Mouse (Mus musculus) kidney, postnatal 25 days (tissue): ENCODE data around the gene Dmbx1.

Experiments used
- DNase-seq, 2 experiments: peaks; one replicate each; pipeline ENCODE4 v3.0.0; 2021; ENCODE audit warnings: mixed read lengths in 2 of 2

Gene Dmbx1

DNA sequence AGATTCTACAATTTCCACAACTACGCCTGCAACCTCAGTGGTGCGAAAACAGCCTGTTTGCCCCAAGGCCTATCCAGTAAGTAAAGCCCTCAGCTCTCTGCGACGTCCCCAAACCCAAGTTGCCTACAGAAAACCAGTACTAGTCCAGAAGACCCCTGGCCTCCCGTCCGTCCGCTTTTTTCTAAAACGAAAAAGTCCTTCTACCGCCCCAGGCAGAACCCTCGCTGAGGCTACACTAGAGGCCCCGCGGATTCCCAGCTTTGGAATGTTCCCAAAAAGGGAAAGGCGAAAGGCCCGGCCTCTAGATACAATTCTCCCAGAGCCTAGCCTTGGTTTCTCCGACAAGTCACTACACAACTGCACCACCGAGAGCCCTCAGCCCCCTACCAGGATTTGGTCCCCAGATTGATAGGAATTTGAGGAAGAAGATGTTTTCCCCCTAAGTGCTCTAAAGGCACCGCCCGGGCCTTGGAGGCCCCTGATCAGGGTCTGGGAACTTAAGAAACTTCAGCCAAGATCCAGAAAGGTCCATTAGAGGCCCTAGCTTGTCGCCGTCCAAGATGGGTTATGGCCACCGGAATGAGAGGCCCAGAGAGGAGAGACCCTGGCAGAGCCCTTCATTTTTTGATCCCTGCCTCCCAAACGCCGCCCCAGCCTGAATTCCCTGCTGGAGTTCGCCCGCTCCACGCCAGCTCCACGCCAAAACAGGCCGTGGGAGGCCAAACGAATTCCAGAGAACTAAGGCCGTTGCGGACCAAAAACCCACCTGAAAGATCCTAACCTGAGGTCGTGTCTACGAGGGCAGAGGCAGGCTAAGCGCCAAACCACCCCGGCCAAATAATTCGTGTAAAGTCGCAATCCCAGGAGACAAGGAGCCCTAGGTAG lies 1.2 kb downstream of the Dmbx1 start:
- DNase-seq: peak in 1 of 2 experiments; percentile 2

DNA sequence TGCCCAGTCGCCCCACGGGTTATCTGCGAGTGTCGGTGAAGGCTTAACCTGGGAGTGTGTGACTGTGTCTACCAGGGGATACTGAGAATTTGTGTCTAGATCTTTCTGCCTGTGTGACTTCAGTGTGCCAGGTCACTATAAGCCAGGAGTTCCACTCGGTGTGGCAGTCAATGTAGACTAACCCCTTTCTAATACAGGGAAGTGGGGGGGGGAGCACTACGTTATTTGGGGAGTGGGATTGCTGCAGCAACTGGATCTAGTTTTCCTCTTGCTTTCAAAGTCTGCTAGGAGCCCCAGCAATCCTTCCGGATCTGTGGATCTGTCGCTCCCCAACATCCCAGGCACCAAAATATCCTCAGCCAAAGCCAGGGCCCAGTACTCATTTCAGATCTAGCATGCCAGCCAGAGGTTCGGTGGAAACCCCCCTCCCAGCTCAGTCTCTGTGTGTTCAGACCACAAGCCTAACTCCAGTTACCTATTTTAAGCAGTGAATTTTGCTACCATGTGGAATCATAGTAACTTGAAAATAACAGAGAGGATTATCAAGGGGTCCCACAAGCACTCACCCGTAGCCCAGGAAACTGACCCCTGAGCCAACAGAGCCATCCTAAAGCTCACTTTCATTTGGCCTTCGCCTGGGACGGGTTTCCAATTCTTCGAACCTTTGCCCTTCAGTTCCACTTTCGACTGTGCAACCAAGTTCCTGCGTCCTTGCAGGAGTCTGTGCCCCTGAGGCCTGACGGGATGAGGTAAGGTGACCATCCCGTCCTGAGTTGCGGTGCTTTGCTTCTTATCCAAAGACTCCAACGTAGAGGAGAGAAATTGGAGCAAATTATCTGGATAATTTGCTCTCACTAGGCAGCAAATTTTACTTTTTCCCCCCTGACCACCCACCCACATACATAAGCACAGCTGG lies 2.4 kb downstream of the Dmbx1 start:
- DNase-seq: no peak

DNA sequence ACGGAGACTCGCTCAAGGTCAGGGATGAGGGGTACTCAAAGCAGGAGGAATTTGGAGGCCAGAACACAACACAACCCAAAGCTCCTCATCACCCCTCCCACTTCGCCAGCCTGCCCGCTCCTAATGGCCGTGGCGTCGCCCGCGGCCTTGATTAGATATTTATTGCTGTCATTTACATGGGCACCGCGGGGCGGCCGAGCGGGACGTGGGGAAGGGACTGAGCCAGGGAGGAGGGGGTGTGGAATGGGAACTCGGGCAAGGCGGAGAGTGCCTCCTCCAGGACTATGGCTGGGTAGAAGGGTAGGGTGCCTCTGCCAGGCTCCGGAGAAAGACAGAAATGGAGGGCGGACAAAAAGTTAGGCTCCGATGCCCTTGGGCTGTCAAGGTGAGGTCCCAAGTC lies 3.1 kb downstream of the Dmbx1 start:
- no peak for DNase-seq

DNA sequence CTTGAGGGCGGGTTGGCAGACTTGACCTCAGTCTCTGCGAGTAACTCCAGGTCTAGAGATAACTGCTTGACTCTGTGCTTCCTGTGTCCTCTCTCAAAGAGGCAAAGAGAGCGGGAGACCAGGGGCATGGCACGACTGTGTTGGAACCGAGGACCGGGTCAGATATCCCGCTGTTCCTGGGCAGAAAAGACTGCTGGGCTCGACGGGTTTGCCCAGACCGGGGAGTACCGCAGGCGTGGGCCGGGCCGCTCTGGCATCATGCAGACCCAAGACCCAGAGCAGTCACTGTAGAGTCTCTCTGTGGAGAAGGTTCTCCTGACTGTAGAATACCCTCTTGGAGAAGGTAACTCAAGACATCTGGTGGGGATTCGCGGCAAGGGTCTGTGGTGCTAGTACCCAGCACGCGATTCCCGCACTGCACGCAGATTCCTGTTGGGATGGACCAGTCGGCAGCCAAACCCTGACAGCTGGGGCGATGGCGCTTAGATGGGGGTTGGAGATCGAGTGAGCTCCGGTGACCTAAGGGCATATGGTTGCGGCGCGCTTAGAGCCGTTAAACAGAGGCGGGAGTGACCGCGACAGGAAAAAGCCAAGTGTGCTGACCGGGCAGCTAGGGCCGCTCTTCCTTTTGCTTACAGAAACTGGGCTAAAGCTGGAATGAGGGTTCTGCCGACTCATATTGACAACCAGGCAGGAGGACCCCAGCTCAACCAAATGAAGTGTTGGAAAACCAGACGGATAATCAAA lies 3.7 kb downstream of the Dmbx1 start:
- DNase-seq: no peak

GRCm38 (mm10) chr4:115931556-115932088 lies 8.1 kb downstream of the Dmbx1 start:
- no peak for DNase-seq

GRCm38 (mm10) chr4:115927637-115928036 lies 12.1 kb downstream of the Dmbx1 start:
- DNase-seq: no peak

- DNase-seq: no peak
Measured at GRCm38 (mm10) chr4:115923262-115923880, 16.4 kb downstream of the Dmbx1 start.

DNA sequence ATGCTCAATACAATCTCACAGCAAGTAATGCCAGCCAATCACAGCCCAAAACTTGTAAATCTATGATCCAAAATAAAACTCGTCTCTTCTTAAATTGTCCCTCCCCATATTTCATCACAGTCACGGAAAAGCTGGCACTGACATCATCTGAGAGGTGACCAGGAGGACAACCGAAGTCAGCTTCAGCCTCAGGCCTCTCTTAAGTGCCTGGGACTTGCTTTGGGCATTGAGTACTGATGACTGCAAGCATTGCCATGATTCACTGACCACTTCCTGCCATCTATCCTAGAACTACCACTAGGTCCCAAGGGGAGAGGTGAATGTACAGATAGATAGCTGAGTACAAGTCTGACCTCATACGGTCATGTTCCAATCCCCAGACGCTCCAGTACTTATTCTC lies 17.0 kb downstream of the Dmbx1 start:
- DNase-seq: no peak

- DNase-seq: peak; percentile 39 to 72
Measured at GRCm38 (mm10) chr4:115919911-115920310, 19.8 kb downstream of the Dmbx1 start.

- DNase-seq: no peak
Measured at GRCm38 (mm10) chr4:115911586-115911985, 28.1 kb downstream of the Dmbx1 start.

GRCm38 (mm10) chr4:115908641-115909040 lies 31.1 kb downstream of the Dmbx1 start:
- peak; percentile 40 to 66 for DNase-seq

DNA sequence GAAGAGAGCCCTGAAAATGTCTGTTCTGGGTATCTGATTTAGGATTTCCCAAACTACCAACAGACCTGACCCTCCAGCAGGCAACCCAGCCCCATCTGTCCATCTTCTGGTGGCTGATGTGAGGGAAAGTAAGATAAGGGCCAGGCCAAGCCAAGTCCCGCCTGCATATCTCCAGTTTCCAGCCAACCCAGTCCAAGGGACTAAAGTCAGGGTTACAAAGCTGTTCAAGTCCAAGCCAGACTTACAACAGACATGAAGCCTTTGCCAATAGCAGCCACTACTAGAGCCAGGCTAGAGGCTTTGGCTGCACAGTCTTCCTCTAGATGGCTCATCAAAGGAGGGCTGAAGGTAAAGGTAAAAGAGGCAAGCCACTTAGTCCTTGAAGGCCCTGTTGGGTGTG lies 31.7 kb downstream of the Dmbx1 start:
- no peak for DNase-seq

DNA sequence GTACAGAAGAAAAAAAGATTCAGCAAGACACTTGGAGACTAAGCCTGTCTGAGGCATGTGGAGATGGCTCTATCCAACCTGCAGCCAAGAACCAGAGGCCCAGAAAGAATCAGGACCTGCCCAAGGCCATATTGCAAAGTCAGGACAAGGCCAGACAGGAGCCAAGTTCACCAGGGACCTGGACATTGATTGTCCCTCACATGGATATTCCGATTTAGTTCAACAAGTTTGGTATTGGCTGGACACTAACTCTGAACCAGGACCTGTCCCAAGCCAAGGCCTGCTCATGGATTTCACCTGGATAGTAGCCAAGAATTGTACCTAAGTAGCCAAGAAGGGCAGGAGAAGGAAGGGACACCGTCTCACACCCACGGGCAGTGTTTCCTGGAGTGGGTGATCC lies 32.9 kb downstream of the Dmbx1 start:
- DNase-seq: no peak

GRCm38 (mm10) chr4:115905701-115906100 lies 34.0 kb downstream of the Dmbx1 start:
- no peak for DNase-seq

GRCm38 (mm10) chr4:115904375-115904774 lies 35.4 kb downstream of the Dmbx1 start:
- peak in 1 of 2 experiments; percentile 14 for DNase-seq

- peak; percentile 73 to 90 for DNase-seq
Measured at GRCm38 (mm10) chr4:115902816-115903215, 36.9 kb downstream of the Dmbx1 start.

DNA sequence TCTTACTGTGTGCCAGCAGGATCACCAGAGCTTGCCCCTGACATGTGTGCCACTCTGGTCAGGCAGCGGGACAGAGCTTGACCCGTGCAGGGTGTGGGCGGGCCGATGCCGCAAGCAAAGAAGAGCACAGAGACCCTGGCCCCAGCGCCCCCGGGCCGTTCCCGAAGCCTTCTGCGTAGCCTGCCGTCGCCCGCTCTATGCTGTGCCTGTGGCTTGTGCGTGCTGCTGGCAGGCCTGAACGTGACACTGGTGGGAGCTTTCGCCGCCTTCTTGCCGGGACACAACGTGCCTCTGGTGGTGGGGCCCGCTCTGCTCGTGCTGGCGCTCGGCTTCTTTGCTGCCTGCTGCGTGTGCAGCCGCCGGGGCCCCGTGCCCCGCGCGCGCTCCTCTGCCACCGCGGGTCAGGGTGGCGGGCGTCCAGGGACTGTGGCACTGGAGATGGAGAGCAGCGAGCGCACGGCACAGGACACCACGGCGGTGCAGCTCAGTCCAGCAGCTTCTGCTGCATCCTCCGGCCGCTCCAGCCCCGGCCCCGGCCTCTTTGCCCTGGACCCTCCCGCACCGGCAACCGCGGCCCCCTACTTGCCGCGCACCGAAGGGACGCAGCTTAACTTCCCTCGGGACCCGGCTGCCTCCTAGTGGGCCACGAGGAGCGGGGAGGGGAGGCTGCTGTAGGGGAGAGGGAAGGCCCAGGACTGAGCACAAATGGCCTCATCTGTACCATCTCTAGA lies 41.7 kb downstream of the Dmbx1 start:
- no peak for DNase-seq

GRCm38 (mm10) chr4:115894281-115894680 lies 45.4 kb downstream of the Dmbx1 start:
- peak; percentile 69 to 77 for DNase-seq

DNA sequence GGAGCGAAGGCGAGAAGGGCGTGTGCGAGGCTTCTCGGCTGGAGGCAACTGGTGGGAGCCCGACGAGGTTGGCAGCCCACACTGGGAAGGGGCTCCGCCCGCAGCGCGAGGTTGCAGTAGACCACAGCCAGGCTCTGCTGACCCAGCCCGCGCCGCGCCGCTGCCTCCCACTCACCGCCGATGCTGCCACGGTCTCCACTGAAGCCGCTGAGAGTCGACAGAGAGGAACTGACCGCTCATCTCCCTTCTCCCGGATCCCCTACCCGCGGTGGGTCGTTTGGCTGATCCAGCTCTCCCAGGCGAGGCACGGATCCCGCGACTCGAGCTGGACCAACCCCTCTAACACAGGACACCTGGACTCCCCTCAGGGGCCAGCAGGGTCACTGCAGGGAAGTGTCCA lies 49.2 kb downstream of the Dmbx1 start, which contains the start of gene 6430628N08Rik:
TSS of gene 6430628N08Rik (plus strand) at position 113 of the 400 bp plus-strand sequence.
- DNase-seq: peak in 1 of 2 experiments; percentile 30

GRCm38 (mm10) chr4:115890066-115890465 lies 49.7 kb downstream of the Dmbx1 start:
- peak in 1 of 2 experiments; percentile 29 for DNase-seq

GRCm38 (mm10) chr4:115886875-115887274 lies 52.9 kb downstream of the Dmbx1 start:
- DNase-seq: no peak
